Mouse (Mus musculus) bone marrow macrophage, adult 2 months (primary cell): Measurements from ENCODE around the gene Acin1.

ENCODE experiments used
- CTCF ChIP-seq: IDR thresholded peaks from 2 replicates; pipeline ENCODE4 v1.5.1; 2012; ENCODE audit warnings: low read depth, mild to moderate bottlenecking, low read length, moderate library complexity
- POLR2A ChIP-seq: IDR thresholded peaks from 2 replicates; pipeline ENCODE4 v1.6.1; 2012; ENCODE audit warnings: mild to moderate bottlenecking, low read depth, low read length, borderline replicate concordance

GRCm38 (mm10) chr14:54724049-54724448 lies 37.3 kb upstream of the Acin1 start:
- TF ChIP-seq POLR2A (no peak), CTCF (no peak)
